Comparison of ENCODE assay signal across 17 mouse cellular contexts in the genomic region with DNA sequence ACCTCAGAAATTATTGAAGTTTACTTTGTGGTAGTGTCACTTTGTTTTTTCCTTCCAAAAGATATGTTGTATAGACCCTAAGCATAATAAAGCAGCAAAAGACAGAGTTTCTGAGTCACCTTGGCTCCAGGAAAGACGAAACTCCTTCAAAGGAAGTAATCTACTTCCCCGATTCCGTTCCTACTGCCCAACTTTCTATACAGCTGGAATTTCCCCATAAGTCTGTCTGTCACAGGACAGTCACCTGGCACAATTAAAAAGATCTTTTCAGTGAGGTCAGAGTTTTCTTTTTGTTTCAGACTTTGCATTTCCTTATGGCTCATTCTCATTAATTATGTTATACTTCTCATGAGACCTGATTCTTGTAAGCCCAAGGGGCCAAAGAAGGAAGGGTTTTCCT.
"Had no signal": no experiment of that assay in that cellular context is flagged by ENCODE, and none has a peak within 500 bp of the region (broad histone marks: within the 10 kb centered on the region; RNA-seq: fewer than 3 reads in every experiment).

No protein-coding gene starts in this region.

- H3K4me3 ChIP-seq: lung, embryonic 15.5 days; megakaryocyte, embryonic 14.5 days; midbrain, embryonic 12.5 days; neural tube, embryonic 12.5 days; stomach, embryonic 15.5 days had no signal

- H3K9ac ChIP-seq: liver, postnatal 0 days; lung, embryonic 15.5 days; midbrain, embryonic 12.5 days; neural tube, embryonic 12.5 days; stomach, embryonic 15.5 days had no signal

- H3K4me2 ChIP-seq: lung, embryonic 15.5 days; midbrain, embryonic 12.5 days; neural tube, embryonic 12.5 days; stomach, embryonic 15.5 days had no signal

- H3K36me3 ChIP-seq: lung, embryonic 15.5 days; midbrain, embryonic 12.5 days; neural tube, embryonic 12.5 days; stomach, embryonic 15.5 days had no signal

- H3K27me3 ChIP-seq: lung, embryonic 15.5 days; megakaryocyte, embryonic 14.5 days; midbrain, embryonic 12.5 days; neural tube, embryonic 12.5 days; stomach, embryonic 15.5 days had no signal

- ATAC-seq: liver, postnatal 0 days; lung, postnatal 0 days had no signal

- H3K27ac ChIP-seq: lung, embryonic 15.5 days; macrophage; midbrain, embryonic 12.5 days; neural tube, embryonic 12.5 days; stomach, embryonic 15.5 days; stomach, postnatal 0 days had no signal

- H3K4me1 ChIP-seq: stomach, embryonic 15.5 days had no signal

- DNase-seq: liver, postnatal 0 days; lung, adult 2 months; lung, postnatal 14 days; lung, postnatal 36 days; midbrain, embryonic 14.5 days; right cerebral cortex, postnatal 14 days; thymus, adult 2 months; thymus, postnatal 25 days; thymus, postnatal 4 days had no signal

- H3K9me3 ChIP-seq: lung, embryonic 15.5 days; megakaryocyte, embryonic 14.5 days; midbrain, embryonic 12.5 days; neural tube, embryonic 12.5 days; stomach, embryonic 15.5 days had no signal
